Mouse (Mus musculus) cerebellum, adult 2 months (tissue): ENCODE data around the gene Gcgr. TPM values are rescaled to one million over a fixed set of nuclear protein-coding genes. Genes with fewer than 3 reads are reported as not detected.
A peak's percentile ranks its signal among the peaks of the same experiment; 100 is the strongest.

Experiments
- DNase-seq, 2 experiments: peaks; one replicate each; pipeline ENCODE4 v3.0.0; 2021
- H3K27ac ChIP-seq: fragments of 200-500 bp; 2 replicates; pipeline ENCODE4 v1.5.1; 2012; ENCODE audit warnings: low read length, control low read depth, inconsistent platforms; ENCODE audit not compliant: insufficient read depth
- H3K27me3 ChIP-seq: fragments of 200-500 bp; 2 replicates; pipeline ENCODE4 v1.6.1; 2012; ENCODE audit warnings: inconsistent platforms, mild to moderate bottlenecking, low read length, moderate library complexity; ENCODE audit not compliant: control insufficient read depth, insufficient read depth
- H3K4me1 ChIP-seq: fragments of 200-500 bp; 2 replicates; pipeline ENCODE4 v1.6.1; 2011; ENCODE audit warnings: low read length; ENCODE audit not compliant: control insufficient read depth, insufficient read depth
- H3K4me3 ChIP-seq: fragments of 200-500 bp; replicated peaks from 2 replicates; pipeline ENCODE3; 2011; ENCODE audit warnings: mild to moderate bottlenecking, low read depth, low read length, control low read depth; ENCODE audit not compliant: insufficient read depth
- CTCF ChIP-seq: fragments of 200-500 bp; IDR thresholded peaks from 2 replicates; pipeline ENCODE4 v1.5.1; 2011; ENCODE audit warnings: low read depth, mild to moderate bottlenecking, control low read depth, low read length, moderate library complexity, borderline replicate concordance; ENCODE audit not compliant: insufficient read depth
- POLR2A ChIP-seq: fragments of 200-500 bp; IDR thresholded peaks from 2 replicates; pipeline ENCODE4 v1.6.1; 2011; ENCODE audit warnings: low read length, control low read depth, borderline replicate concordance; ENCODE audit not compliant: insufficient read depth
- WGBS: fragments of 180-500 bp; shearing (Covaris S2); methylation state at CpG from one replicate; pipeline ENCODE4 v1.1.7; 2018; 5-methylcytosine and 5-hydroxymethylcytosine counted together
- polyA plus RNA-seq: library from polyadenylated mRNA; depleted of rRNA; stranded (reverse); fragments of >200 nt; gene quantifications from 2 replicates; pipeline ENCODE4 v1.2.3, GENCODE M21; 2012

Gene Gcgr
- polyA plus RNA-seq, 1 experiment: 2.1 TPM

DNA sequence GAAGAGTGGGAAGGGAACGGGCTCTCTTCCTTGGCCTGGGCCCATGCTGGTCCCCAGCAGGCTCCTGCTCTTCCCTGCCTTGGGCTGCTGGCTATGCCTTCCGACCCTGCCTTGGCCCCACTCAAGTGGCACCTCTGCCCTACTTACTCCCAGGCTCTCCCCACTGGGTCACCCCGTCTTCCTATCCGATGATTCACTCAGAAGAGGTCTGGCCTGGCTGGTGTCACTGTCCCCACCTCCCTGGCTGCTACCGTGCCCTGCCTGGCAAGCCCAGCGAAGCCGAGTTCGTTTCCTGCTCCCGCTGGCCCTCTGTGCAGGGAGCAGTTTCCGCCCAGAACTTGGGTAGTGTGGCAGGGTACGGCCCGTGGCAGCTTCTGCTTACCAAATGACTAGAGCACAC is 32.3 kb upstream of the Gcgr start:
- no peak for DNase-seq
- Histone ChIP-seq H3K4me3 (no peak overlapping the region), H3K27me3 (no peaks in the 10 kb centered on the region), H3K27ac (no peak overlapping the region), H3K4me1 (no peaks in the 10 kb centered on the region)
- 88% methylated on average over 12 of the region's 12 CpGs for WGBS
- no peak for TF ChIP-seq CTCF
- TF ChIP-seq POLR2A: no peak

DNA sequence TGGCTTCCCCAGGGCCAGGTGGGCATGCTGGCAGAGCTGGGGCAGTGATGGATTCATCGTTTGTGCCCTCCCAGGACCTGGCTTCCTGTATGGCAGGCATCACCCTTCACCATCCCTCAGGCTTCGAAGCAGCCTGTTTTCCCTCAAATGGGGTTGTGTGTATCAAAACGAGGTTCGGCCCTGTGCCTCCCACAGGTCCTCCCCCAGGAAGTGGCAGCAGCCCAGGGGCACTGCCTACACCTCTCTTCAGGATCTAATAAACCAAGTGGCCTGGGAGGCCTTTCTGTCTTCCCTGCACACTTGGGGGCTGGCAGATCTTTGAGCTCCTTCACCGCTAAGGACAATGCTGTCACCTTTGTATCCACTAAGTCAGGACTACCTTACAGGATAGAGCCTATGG is 31.6 kb upstream of the Gcgr start:
- Histone ChIP-seq H3K4me3 (no peak overlapping the region), H3K4me1 (no peaks in the 10 kb centered on the region), H3K27me3 (no peaks in the 10 kb centered on the region), H3K27ac (no peak overlapping the region)
- WGBS: 84% methylated on average over 5 of the region's 5 CpGs
- no peak for DNase-seq
- no peak for TF ChIP-seq CTCF

DNA sequence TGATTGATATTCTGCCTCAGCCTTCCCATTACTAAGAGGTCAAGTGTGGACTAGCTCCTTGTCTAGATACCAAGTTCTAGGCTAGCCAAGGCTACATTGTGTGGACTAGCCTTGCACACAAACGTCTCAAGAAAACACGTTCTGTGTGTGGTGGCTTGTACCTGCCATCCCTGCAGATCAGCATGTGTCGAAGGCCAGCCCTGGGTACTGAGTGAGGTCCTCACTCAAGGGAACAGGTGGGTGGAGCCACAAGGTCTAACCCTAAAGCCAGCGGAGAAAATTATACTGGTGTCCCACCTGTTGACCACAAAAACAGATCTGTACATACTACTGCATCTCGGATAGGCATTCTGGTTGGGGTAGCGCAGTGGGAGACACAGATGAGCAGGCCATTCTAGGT is 30.6 kb upstream of the Gcgr start:
- WGBS: 82% methylated on average over 6 of the region's 6 CpGs
- Histone ChIP-seq H3K4me1 (no peaks in the 10 kb centered on the region), H3K27ac (no peak overlapping the region), H3K27me3 (no peaks in the 10 kb centered on the region), H3K4me3 (no peak overlapping the region)
- no peak for DNase-seq
- TF ChIP-seq POLR2A (no peak), CTCF (no peak)

DNA sequence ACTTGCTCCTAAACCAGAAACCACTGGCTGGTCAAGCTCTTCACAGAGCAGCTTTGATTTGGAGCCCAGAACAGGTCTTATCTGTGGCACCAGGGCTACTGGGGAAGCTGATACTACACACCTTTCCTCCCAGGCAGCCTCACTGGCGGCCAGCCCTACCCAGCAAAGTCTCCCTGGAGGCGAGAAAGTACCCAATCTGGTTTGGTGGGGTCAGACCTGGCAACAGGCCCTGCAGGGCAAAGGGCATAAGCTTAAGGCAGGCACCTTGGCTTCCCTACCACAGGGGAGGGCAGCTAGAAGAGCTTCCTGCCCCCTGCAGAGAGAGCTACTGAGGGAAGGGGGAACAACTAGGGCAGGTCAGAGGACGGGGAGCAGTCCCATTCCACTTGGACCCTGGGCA is 30.1 kb upstream of the Gcgr start:
- H3K27ac ChIP-seq: no peak overlapping the region
- TF ChIP-seq POLR2A (no peak), CTCF (no peak)
- DNase-seq: no peak
- no peak overlapping the region for H3K4me3 ChIP-seq
- 13% methylated on average over 3 of the region's 3 CpGs for WGBS
- no peaks in the 10 kb centered on the region for H3K4me1 ChIP-seq
- no peaks in the 10 kb centered on the region for H3K27me3 ChIP-seq

DNA sequence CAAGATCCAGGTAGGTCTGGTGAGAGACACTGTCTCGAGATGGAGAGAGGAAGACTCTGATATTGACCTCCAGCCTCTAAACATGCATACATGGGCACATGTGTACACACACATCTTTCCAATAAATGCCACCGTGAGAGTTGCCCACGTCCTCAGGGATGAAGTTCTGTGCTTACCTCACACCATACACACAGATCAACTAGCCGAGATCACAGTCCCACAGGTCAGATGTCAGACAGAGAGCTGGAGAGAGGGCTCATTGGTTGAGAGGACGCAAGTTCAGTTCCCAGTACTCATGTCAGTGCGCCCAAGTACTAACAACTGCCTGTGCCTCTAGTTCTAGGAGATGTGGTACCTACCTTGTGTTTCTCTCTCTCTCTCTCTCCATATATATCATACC is 29.5 kb upstream of the Gcgr start:
- H3K27ac ChIP-seq: no peak overlapping the region
- H3K4me1 ChIP-seq: no peaks in the 10 kb centered on the region
- H3K27me3 ChIP-seq: no peaks in the 10 kb centered on the region
- no peak for DNase-seq
- WGBS: 52% methylated on average over 6 of the region's 6 CpGs
- TF ChIP-seq CTCF (no peak), POLR2A (no peak)
- H3K4me3 ChIP-seq: no peak overlapping the region

DNA sequence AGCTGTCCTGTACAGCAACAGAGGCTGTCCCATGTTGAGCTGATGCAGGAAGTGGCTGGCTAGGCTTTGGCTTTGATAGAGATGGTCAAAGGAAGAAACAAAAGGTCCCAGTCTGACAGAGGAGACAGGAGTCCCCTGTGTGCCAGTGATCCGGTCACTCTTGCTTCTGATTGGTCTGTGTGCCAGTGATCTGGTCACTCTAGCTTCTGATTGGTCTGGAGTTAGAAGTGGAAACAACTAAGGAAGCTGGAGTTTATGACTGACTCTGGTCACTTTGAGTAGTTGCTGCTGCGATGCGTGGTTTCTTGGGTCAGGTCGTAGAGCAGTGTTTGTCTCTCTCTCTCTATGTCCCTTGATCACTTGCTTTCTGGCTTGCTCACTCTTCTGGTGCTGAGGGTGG is 28.8 kb upstream of the Gcgr start:
- TF ChIP-seq POLR2A (no peak), CTCF (no peak)
- H3K4me3 ChIP-seq: no peak overlapping the region
- no peaks in the 10 kb centered on the region for H3K27me3 ChIP-seq
- DNase-seq: no peak
- no peak overlapping the region for H3K27ac ChIP-seq
- no peaks in the 10 kb centered on the region for H3K4me1 ChIP-seq
- WGBS: 83% methylated on average over 4 of the region's 4 CpGs

DNA sequence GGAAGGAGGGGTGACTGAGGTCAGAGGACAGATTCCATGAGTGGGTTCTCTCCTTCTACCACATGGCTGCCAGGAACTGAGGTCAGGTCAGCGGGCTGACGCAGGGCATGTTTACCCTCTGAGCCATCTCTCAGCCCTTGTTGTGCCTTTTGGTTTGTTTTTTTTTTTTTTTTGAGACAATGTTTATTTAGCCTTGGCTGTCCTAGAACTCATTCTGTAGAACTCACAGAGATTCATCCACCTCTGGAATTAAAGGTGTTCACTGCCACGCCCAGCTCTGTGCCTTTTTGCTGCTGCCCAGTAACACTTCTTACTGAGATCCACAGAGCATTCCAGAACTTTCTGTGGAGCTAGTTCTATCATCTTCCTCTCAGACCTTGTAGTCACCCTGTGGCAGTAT is 24.8 kb upstream of the Gcgr start:
- Histone ChIP-seq H3K27me3 (no peaks in the 10 kb centered on the region), H3K27ac (no peak overlapping the region)
- 91% methylated on average over 3 of the region's 3 CpGs for WGBS

DNA sequence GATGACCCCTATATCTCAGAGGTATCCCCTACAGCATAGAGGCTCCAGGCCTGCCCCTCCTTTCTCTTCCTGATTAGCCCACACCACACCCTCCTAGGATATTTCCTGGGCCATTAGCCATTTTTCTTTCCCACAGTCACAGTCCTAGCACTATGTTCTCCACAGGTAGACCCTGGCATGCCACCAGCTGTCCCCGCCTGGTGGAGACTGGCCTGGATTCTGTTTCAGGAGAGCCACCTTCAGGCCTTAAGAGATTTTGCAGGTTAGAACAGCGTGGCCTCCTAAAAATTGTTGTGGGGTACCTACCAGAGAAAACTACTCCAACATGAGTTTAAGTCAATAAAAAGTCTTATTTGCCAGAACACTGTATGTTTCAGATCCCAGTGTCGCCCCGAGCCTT is 23.6 kb upstream of the Gcgr start:
- no peak overlapping the region for H3K4me3 ChIP-seq
- H3K27me3 ChIP-seq: no peaks in the 10 kb centered on the region
- TF ChIP-seq CTCF (peak; percentile 64), POLR2A (no peak)
- no peak overlapping the region for H3K27ac ChIP-seq
- H3K4me1 ChIP-seq: no peaks in the 10 kb centered on the region
- DNase-seq: peak in 1 of 2 experiments; percentile 56
- WGBS: 50% methylated on average over 4 of the region's 4 CpGs

More for the DNA sequence above, 24.8 kb upstream of the Gcgr start:
- H3K4me1 ChIP-seq: no peaks in the 10 kb centered on the region
- no peak for TF ChIP-seq POLR2A
- no peak for TF ChIP-seq CTCF
- no peak overlapping the region for H3K4me3 ChIP-seq
- DNase-seq: no peak
